Mouse (Mus musculus): Measurements from ENCODE around the gene Stra6l.

Stra6l gene

GRCm38 (mm10) chr4:45848109-45848824 lies at the start of gene Stra6l:
TSS of gene Stra6l (plus strand) at chr4:45848664.
- DNase-seq (ENCODE audit: low spot score) = no peak

GRCm38 (mm10) chr4:45798964-45799363 lies 49.5 kb upstream of the Stra6l start, which contains the start of gene Aldh1b1:
TSS of gene Aldh1b1 (plus strand) at chr4:45799022.
- peak; percentile 78 for DNase-seq (ENCODE audit: low spot score)

- no peak for DNase-seq (ENCODE audit: low spot score)
These were observed 48.4 kb upstream of the Stra6l start for GRCm38 (mm10) chr4:45799956-45800537.

DNA sequence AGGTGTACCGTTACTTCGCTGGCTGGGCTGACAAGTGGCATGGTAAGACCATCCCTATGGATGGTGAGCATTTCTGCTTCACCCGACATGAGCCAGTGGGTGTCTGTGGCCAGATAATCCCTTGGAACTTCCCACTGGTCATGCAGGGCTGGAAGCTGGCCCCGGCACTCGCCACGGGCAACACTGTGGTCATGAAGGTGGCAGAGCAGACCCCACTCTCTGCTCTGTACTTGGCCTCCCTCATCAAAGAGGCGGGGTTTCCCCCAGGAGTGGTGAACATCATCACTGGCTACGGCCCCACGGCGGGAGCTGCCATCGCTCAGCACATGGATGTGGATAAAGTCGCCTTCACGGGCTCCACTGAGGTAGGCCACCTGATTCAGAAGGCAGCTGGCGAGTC lies 45.6 kb upstream of the Stra6l start:
- no peak for DNase-seq (ENCODE audit: low spot score)

GRCm38 (mm10) chr4:45808034-45808433 lies 40.4 kb upstream of the Stra6l start:
- DNase-seq (ENCODE audit: low spot score) = no peak

DNA sequence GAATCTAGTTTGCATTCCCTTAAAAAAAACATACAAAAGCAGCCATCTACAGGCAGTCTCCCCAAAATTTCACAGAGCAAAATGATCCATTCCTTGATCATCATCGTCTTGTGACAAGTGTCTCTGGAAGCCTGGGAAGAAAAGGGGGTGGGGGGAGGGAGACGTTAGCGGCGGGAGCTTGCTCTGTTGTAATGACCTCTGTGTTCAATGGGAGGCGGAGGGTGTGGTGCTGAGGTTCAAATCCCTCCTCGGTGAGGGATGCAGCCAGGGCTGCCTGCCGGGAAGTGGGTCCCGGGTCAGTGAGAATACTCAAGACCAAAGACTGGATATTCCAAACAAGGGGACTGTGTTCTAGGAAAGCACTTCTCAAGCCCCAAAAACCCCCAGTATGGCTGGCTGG lies 37.2 kb upstream of the Stra6l start:
- no peak for DNase-seq (ENCODE audit: low spot score)

DNA sequence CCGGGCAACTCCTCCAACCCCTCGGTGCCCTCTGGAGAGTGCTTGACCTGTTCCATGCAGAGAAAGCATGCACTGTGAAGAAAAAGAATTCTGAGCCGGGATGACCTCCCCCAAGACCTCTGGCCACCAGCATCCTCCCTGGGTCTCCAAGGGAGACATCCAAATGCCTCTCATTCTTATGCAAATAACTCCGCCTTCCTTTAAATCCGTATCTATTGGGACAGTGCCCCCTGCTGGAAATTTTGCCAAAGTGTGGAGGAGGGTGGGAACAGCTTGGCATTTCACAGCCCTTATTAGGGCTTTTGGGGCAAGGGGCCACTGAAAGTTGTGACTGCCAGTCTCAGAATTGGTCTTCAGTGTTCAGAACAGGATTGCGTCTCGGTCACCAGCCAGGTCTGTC lies 32.9 kb upstream of the Stra6l start:
- no peak for DNase-seq (ENCODE audit: low spot score)

GRCm38 (mm10) chr4:45818814-45819207 lies 29.7 kb upstream of the Stra6l start:
- no peak for DNase-seq (ENCODE audit: low spot score)

- DNase-seq (ENCODE audit: low spot score) = no peak
These were observed 29.1 kb upstream of the Stra6l start for GRCm38 (mm10) chr4:45819208-45819931.

DNA sequence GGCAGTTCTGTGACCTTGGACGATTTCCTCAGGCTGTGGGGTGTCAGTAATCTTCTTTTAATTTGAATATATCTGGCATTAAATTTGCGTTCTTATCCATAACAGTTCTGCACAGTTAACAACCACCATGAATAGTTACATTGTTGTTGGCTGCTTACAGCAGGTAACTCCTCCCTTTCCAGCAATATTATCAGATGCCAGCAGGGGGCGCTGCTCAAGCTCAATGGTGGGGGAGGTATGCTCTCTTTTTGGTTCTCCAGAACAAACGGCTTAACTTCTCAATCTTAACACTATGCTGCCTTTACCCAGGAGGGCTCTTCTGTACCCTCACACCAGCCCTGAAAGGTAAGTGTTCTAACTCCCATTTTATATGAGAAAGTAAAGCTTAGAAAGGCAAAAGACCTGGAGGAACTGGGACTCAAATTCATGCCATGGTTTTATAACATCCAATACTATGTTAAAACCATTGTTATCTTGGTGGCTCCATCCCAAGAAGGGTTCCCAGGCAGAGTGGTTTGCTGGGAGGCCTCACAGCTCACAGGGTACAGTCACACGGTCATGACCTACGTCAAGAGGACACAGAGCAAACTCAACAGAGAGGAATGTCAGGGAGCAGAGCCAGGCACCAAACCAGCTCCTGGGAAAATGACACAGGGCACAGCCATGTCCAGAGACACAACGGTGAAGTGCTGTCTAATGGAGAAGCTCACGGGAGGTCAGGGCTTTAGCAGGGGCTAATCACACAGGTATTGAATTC lies 28.2 kb upstream of the Stra6l start:
- peak; percentile 38 for DNase-seq (ENCODE audit: low spot score)

DNA sequence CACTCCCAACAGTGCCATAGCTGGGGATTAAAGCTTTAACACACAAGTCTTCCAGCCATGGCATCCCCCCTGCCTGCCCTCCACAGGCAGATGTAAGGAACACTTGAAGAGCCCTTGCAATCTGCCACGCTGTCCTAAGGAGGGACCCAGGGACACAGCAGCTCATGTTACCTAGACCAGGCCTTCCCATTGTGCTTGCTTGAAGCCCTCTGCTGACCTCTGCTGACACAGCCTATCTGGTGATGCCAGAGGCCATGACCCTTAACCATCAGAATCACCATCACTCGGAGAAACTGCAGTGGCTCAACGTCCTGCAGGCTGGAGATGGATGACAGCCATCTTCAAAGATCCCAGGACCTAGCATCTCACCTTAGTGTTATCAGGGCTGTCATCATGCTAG lies 26.5 kb upstream of the Stra6l start:
- no peak for DNase-seq (ENCODE audit: low spot score)

GRCm38 (mm10) chr4:45822781-45823575 lies 25.5 kb upstream of the Stra6l start:
- DNase-seq (ENCODE audit: low spot score) = no peak

DNA sequence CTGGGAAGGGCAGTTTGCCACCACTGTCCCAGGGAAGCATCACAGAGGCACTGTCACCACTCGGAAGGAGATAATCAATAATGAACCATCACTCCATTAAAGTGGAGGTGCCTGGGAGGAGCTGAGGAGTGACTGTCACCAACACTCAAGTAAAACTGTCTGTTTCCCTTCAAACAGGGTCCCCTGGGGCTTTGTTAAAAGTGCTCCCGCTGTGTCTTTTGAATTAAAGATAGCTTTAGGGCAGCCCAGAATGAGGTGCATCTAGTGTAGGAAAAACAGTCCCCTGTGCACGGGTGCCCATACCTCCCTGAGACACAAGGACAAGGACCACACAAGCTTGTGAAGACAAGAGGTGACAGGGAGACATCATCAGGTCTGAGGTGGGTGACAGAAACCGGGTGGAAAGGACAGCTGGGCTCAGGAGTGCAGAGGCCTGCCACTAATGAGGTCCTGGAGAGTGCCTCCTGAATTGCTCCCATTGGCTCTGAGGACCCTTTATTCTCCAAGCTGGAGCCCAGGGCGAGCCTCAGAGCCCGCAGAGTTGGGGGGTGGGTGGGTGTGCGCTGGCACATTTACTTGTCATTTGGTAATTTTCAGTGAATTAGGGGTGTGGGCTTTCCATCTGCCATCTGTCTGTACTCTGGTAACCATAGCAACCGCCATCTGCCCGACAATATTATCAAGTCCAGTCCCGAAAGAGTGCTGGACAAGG lies 24.3 kb upstream of the Stra6l start:
- no peak for DNase-seq (ENCODE audit: low spot score)

GRCm38 (mm10) chr4:45824761-45825556 lies 23.5 kb upstream of the Stra6l start:
- DNase-seq (ENCODE audit: low spot score) = no peak

DNA sequence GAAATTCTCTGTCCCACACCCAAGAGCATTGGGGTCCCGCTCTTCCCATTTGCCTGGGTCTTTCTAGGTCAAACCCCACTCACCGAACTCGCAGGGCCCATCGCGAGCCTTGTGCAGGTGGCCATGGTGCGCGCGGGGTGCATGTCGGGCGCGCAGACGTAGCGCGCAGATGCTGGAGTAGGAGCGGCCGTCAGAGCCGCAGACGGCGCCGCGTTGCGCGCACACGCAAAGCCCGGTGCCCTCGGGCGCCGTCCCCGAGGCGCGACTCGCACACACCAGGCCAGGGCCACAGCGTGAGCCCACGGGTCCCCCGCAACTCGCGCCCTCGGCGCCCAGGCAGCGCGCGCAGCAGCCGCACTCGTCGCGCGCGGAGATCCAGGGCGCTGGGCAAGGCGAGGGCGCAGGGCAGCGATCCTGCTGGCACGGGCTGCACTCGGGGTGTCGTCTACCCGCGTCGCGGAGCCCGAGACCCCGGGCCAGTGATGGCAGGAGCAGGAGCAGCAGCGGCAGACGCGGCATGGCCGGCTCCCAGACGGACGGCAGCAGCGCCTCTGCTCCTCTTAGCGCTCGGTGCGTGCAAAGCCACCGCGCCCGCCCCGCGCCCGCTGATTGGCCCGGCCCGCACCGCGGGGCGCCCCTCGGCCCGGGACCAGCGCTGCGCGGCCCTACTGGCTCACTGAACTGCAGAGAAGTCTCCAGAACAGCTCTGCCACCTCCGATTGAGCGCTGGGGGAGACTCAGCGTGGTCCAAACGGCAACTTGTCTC lies 22.0 kb upstream of the Stra6l start, which contains the start of gene Igfbpl1:
Gene Igfbpl1 (minus strand): TSS at position 649 of the 766 bp plus-strand sequence.
- DNase-seq (ENCODE audit: low spot score) = no peak

- no peak for DNase-seq (ENCODE audit: low spot score)
These were observed 18.3 kb upstream of the Stra6l start for GRCm38 (mm10) chr4:45829907-45830759.

DNA sequence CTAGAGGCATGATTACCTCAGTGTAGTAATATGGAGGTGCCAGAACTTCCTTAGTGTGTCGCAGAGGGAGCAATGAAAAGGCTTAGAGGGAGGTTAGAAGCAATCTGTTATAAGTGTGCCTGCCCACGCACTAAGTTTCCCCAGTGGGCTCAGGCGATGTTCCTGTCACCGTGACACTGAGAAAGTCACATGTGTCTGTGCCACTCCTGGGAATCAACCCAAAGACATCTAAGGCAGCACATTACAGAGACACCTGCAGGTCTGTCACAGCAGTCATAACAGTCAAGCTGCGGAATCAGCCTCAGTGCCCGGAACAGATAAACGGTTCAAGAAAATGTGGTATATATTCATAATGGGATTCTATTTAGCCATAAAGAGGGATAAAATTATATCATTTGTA lies 16.5 kb upstream of the Stra6l start:
- DNase-seq (ENCODE audit: low spot score) = no peak

GRCm38 (mm10) chr4:45833461-45833860 lies 15.0 kb upstream of the Stra6l start:
- DNase-seq (ENCODE audit: low spot score) = no peak
